Mouse (Mus musculus) stomach, postnatal 0 days (tissue): ENCODE results near the gene Pigm. TPM values are rescaled to one million over a fixed set of nuclear protein-coding genes. Genes with fewer than 3 reads are reported as not detected.
A peak's percentile ranks its signal among the peaks of the same experiment; 100 is the strongest.

ENCODE experiments used
- ATAC-seq: fragments of 200-750 bp; cut with Nextera tagmentation; 2 replicates; pipeline ENCODE4 v1.8.0; 2017; ENCODE audit not compliant: low FRiP score, low TSS enrichment
- DNase-seq: peaks from one replicate; pipeline ENCODE4 v3.0.0-alpha.2; 2016; ENCODE audit warnings: low spot score
- H3K27ac ChIP-seq: fragments of 300-500 bp; sonication (generic); replicated peaks from 2 replicates; pipeline ENCODE4 v1.5.1; 2014; ENCODE audit warnings: mild to moderate bottlenecking, control low read depth
- H3K27me3 ChIP-seq: fragments of 300-500 bp; sonication (generic); 2 replicates; pipeline ENCODE4 v1.6.1; 2014; ENCODE audit warnings: low read length; ENCODE audit not compliant: control insufficient read depth, insufficient read depth
- H3K36me3 ChIP-seq: fragments of 300-500 bp; sonication (generic); 2 replicates; pipeline ENCODE4 v1.6.1; 2014; ENCODE audit warnings: low read length, mixed read lengths; ENCODE audit not compliant: control insufficient read depth, insufficient read depth
- H3K4me1 ChIP-seq: fragments of 300-500 bp; sonication (generic); replicated peaks from 2 replicates; pipeline ENCODE4 v1.6.1; 2014; ENCODE audit warnings: antibody characterized with exemption; ENCODE audit not compliant: control insufficient read depth, insufficient read depth
- H3K4me2 ChIP-seq: fragments of 300-500 bp; sonication (generic); replicated peaks from 2 replicates; pipeline ENCODE4 v1.6.1; 2014; ENCODE audit warnings: low read depth, mild to moderate bottlenecking, control low read depth, moderate library complexity
- H3K4me3 ChIP-seq: fragments of 300-500 bp; sonication (generic); 2 replicates; pipeline ENCODE4 v1.5.1; 2014; ENCODE audit warnings: low read depth, low read length, control low read depth
- H3K9ac ChIP-seq: fragments of 300-500 bp; sonication (generic); 2 replicates; pipeline ENCODE4 v1.6.1; 2014; ENCODE audit warnings: mild to moderate bottlenecking, low read length, control low read depth, mixed read lengths
- H3K9me3 ChIP-seq: fragments of 300-500 bp; sonication (generic); 2 replicates; pipeline ENCODE4 v1.6.1; 2016; ENCODE audit warnings: low read length; ENCODE audit not compliant: control insufficient read depth
- CTCF ChIP-seq: IDR thresholded peaks from 2 replicates; pipeline ENCODE4 v1.5.1; 2016; ENCODE audit warnings: antibody characterized with exemption, low read depth, mild to moderate bottlenecking, moderate library complexity
- EP300 ChIP-seq: optimal IDR thresholded peaks from 2 replicates; pipeline ENCODE3; 2016; ENCODE audit warnings: antibody characterized with exemption
- WGBS: fragments of 180-500 bp; shearing (Covaris S2); extraction: QIAGEN DNeasy Blood & Tissue Kit; methylation state at CpG from one replicate; pipeline ENCODE4 v1.1.7; 2014; 5-methylcytosine and 5-hydroxymethylcytosine counted together
- polyA plus RNA-seq: library from polyadenylated mRNA; unstranded; fragments of >200 nt; fragmentation: Nextera tagmentation; extraction: Ambion mirVana; gene quantifications from 2 replicates; pipeline ENCODE4 v1.2.1, GENCODE M21; 2015

Pigm gene
- polyA plus RNA-seq, 1 experiment from 2014 or later = 3.6 TPM

DNA sequence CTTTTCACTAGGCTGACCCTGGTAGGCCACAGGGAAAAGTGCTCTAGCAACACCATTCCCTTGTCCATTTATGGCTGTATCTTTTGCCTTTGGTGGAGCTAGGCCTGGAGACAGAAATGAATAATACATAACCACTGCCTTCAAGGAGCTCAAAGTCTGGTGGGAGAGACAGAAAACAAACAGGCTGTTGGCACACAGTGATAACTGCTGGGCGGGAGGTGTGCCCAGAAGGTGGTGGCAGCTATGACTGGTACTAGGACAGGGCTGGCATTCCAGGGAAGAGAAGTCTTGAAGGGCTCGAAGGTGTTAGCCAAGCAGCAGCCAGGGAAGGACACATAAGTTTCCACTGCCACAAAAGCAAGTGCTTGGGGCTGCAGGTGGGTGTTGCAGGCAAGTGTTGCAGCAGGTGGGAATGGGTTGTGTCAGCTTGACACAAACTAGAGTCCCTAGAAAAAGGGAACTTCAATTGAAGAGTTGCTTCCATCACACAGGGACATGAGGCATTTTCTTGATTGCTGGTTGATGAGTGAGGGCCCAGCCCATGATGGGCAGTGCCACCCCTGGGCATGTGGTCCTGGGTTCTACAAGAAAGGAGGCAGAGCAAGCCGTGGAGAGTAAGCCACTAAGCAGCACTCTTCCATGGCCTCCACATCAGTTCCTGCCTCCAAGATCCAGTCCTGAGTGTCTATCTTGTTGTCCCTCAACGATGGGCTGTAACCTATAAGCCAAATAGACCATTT is 37.3 kb downstream of the Pigm start:
- Histone ChIP-seq H3K27me3 (no peaks in the 10 kb centered on the region), H3K4me1 (no peaks in the 10 kb centered on the region), H3K9ac (no peak overlapping the region), H3K36me3 (no peaks in the 10 kb centered on the region), H3K4me2 (no peak overlapping the region), H3K4me3 (no peak overlapping the region), H3K27ac (peak overlapping the region; percentile 35; the same call in 1 of the 2 replicates), H3K9me3 (no peaks in the 10 kb centered on the region)
- ATAC-seq (peak; percentile 80), DNase-seq (peak; percentile 54)
- TF ChIP-seq CTCF = no peak
- no peak for TF ChIP-seq EP300
- WGBS = 74% methylated on average over 4 of the region's 4 CpGs

DNA sequence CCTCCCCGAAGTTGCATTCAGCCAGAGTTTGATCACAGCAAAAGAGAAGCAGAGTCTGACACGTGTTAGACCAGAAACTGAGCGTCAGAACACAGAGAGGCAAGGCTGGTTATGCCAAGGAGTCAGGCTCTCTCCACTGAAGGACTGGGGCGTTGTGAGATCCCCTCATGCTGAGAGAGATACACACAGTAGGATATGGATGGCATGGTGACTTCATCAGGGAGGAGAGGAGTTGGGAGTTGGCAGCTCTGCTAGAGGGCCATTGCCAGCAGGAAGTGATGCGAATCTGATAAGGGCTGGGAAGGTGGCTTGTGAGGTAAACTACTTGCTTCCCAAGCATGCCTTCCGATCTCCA is 37.9 kb downstream of the Pigm start:
- no peak for DNase-seq
- H3K27me3 ChIP-seq = no peaks in the 10 kb centered on the region
- no peak overlapping the region; the same call in 1 of the 2 replicates for H3K27ac ChIP-seq
- H3K4me1 ChIP-seq = no peaks in the 10 kb centered on the region
- no peak for TF ChIP-seq CTCF
- no peak for ATAC-seq
- H3K9ac ChIP-seq = no peak overlapping the region
- WGBS = 87% methylated on average over 6 of the region's 6 CpGs
- H3K36me3 ChIP-seq = no peaks in the 10 kb centered on the region
- no peak overlapping the region for H3K4me2 ChIP-seq
- no peak overlapping the region for H3K4me3 ChIP-seq
- no peaks in the 10 kb centered on the region for H3K9me3 ChIP-seq

DNA sequence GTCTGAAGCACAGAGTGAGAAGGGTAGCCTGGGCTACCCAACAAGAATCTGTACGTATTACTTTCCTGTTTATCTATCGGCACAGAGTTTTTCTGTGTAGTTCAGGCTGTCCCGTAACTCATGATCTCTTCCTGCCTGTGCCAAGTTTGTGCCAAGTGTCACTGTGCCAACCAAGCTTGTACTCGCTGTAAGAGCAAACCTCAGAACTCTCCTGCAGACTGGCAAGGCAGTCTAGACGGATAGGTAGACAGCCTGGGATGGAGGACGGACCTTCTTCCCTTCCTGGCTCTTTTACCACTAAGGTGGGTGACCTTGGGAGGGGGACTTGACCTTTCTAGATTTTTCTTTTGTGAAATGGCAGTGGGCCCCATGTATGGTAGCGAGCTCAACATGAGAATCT is 38.7 kb downstream of the Pigm start:
- H3K4me2 ChIP-seq = no peak overlapping the region
- H3K9ac ChIP-seq = no peak overlapping the region
- TF ChIP-seq CTCF = no peak
- no peak for TF ChIP-seq EP300
- H3K27ac ChIP-seq = no peak overlapping the region
- DNase-seq = no peak
- no peaks in the 10 kb centered on the region for H3K4me1 ChIP-seq
- ATAC-seq = no peak
- H3K27me3 ChIP-seq = no peaks in the 10 kb centered on the region
- no peak overlapping the region for H3K4me3 ChIP-seq
- no peaks in the 10 kb centered on the region for H3K36me3 ChIP-seq
- WGBS = 86% methylated on average over 7 of the region's 7 CpGs
- H3K9me3 ChIP-seq = no peaks in the 10 kb centered on the region

GRCm38 (mm10) chr1:172418173-172418572 is 41.8 kb downstream of the Pigm start:
- no peaks in the 10 kb centered on the region for H3K27me3 ChIP-seq
- no peak overlapping the region for H3K4me2 ChIP-seq
- H3K27ac ChIP-seq = no peak overlapping the region
- ATAC-seq (0 out of 2 replicates have a peak, but pooled peaks have one; percentile 21), DNase-seq (no peak)
- WGBS = 37% methylated on average over 6 of the region's 6 CpGs
- no peaks in the 10 kb centered on the region for H3K9me3 ChIP-seq
- TF ChIP-seq EP300 (no peak), CTCF (no peak)
- H3K9ac ChIP-seq = no peak overlapping the region
- H3K36me3 ChIP-seq = no peaks in the 10 kb centered on the region
- no peak overlapping the region for H3K4me3 ChIP-seq
- H3K4me1 ChIP-seq = no peaks in the 10 kb centered on the region

GRCm38 (mm10) chr1:172418642-172419041 is 42.3 kb downstream of the Pigm start:
- ATAC-seq = no peak
- no peaks in the 10 kb centered on the region for H3K4me1 ChIP-seq
- H3K9me3 ChIP-seq = no peaks in the 10 kb centered on the region
- H3K27ac ChIP-seq = no peak overlapping the region
- no peaks in the 10 kb centered on the region for H3K36me3 ChIP-seq
- no peaks in the 10 kb centered on the region for H3K27me3 ChIP-seq
- WGBS = 62% methylated on average over 3 of the region's 3 CpGs
- DNase-seq = no peak
- no peak overlapping the region for H3K4me3 ChIP-seq
- TF ChIP-seq EP300 (no peak), CTCF (no peak)
- no peak overlapping the region for H3K4me2 ChIP-seq
- H3K9ac ChIP-seq = no peak overlapping the region

- Histone ChIP-seq H3K4me1 (no peaks in the 10 kb centered on the region), H3K36me3 (no peaks in the 10 kb centered on the region), H3K9ac (no peak overlapping the region), H3K27ac (no peak overlapping the region), H3K9me3 (no peaks in the 10 kb centered on the region), H3K4me3 (no peak overlapping the region), H3K4me2 (no peak overlapping the region), H3K27me3 (no peaks in the 10 kb centered on the region)
- TF ChIP-seq CTCF (no peak), EP300 (no peak)
- ATAC-seq (no peak), DNase-seq (no peak)
- 90% methylated on average over 6 of the region's 6 CpGs for WGBS
These were observed 43.8 kb downstream of the Pigm start for GRCm38 (mm10) chr1:172420181-172420580.
